ENCODE assay signal across 8 mouse cellular contexts in the genomic region with DNA sequence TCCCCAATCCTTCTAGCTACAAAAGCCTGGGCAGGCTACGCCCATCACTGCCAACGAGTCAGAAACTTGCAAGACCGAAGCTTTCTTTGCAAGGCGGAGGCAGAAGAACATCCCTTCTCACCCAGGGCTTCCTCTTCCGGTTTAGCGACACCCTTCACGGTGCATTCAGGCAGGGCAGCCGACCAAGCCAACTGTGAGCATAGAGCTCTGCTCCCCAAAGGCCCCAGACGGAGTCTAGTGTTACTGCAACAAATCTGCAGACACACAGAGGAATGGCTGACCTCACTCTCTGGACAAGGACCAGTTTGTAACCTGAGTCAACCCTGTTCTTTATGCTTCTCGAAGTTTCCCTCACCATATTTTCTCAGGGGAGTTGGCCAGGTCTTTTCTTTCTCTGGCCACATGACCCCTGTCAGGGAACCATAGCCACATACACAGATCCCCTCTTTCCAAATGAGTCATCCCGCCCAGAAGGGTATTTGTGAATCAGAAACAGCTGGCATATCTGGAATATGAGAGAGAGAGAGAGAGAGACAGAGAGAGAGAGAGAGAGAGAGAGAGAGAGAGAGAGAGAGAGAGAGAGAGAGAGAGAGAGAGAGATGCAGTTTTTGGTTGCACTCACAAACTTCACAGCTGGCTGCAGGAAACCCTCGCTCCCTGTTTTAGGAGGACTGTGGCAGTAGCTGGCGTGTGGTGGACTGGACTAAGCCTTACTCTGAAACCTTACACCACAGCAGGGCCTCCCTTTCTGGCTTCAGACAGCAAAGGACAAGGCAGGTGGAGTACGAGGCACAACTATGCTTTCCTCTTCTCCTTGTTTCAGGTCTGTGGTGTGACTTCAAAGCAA. TPM values are rescaled to one million over a fixed set of nuclear protein-coding genes. Genes with fewer than 3 reads are reported as not detected.
DNase-seq lines count a peak whose midpoint lies in the region; ATAC-seq and TF ChIP-seq lines count a peak whose summit lies in the region.

No protein-coding gene starts in this region.

- 0 out of 2 replicates have a peak overlapping the region, but pooled peaks have one; percentile 5 for H3K4me3 ChIP-seq in forebrain, embryonic 10.5 days
- no peak overlapping the region for H3K4me3 ChIP-seq in forebrain, postnatal 0 days (ENCODE audit: low read depth, low read length)
- H3K4me3 ChIP-seq in heart, embryonic 13.5 days: 0 out of 2 replicates have a peak overlapping the region, but pooled peaks have one; percentile 3
- H3K4me3 ChIP-seq in thymus, adult 2 months (ENCODE audit: control insufficient read depth, insufficient read depth, low read length): no peak overlapping the region

- no peak for TF ChIP-seq CTCF in forebrain, postnatal 0 days (IDR thresholded peaks at IDR 0.05; ENCODE audit: low read depth)
- 0 out of 2 replicates have a peak, but pooled peaks have one; percentile 39 for TF ChIP-seq CTCF in thymus, adult 2 months (IDR thresholded peaks at IDR 0.05; ENCODE audit: borderline replicate concordance, control insufficient read depth, extremely low read depth, insufficient read depth, low read length, poor library complexity)

- H3K27me3 ChIP-seq in forebrain, embryonic 10.5 days (ENCODE audit: poor library complexity, severe bottlenecking): peaks cover 62% of the 10 kb centered on the region
- H3K27me3 ChIP-seq in forebrain, postnatal 0 days (ENCODE audit: insufficient read depth, low read length): no peaks in the 10 kb centered on the region
- no peaks in the 10 kb centered on the region for H3K27me3 ChIP-seq in heart, embryonic 13.5 days (replicated peaks)
- H3K27me3 ChIP-seq in thymus, adult 2 months (ENCODE audit: control insufficient read depth, insufficient read depth, low read length): no peaks in the 10 kb centered on the region

- peaks cover 51% of the 10 kb centered on the region for H3K4me1 ChIP-seq in forebrain, embryonic 10.5 days
- 0 out of 2 replicates have a peak, but pooled peaks cover 11% of the 10 kb centered on the region for H3K4me1 ChIP-seq in forebrain, postnatal 0 days (ENCODE audit: insufficient read depth)
- H3K4me1 ChIP-seq in heart, embryonic 13.5 days: peaks cover 52% of the 10 kb centered on the region
- peaks cover 34% of the 10 kb centered on the region for H3K4me1 ChIP-seq in thymus, adult 2 months (replicated peaks; ENCODE audit: control insufficient read depth, insufficient read depth, low read length)

- DNase-seq in forebrain, embryonic 10.5 days (ENCODE audit: extremely low spot score, low spot score): peak; percentile 40
- DNase-seq in forebrain, postnatal 0 days: no peak
- DNase-seq in embryo, embryonic 10 days (ENCODE audit: low spot score): peak; percentile 62
- DNase-seq in kidney, postnatal 4 days: peak; percentile 70 to 82
- DNase-seq in naive thymus-derived CD4-positive, alpha-beta T cell, adult 2 months (ENCODE audit: low read depth): peak; percentile 80
- DNase-seq in thymus, adult 2 months: peak; percentile 72

- 0 out of 2 replicates have a peak, but pooled peaks have one; percentile 33 for TF ChIP-seq POLR2A in thymus, adult 2 months (IDR thresholded peaks at IDR 0.05; ENCODE audit: control insufficient read depth, extremely low read depth, insufficient read depth, low read length, poor library complexity)

- peak overlapping the region; percentile 69 for H3K27ac ChIP-seq in forebrain, embryonic 10.5 days
- no peak overlapping the region for H3K27ac ChIP-seq in forebrain, postnatal 0 days (ENCODE audit: low read depth, low read length)
- peak overlapping the region; percentile 82 for H3K27ac ChIP-seq in heart, embryonic 13.5 days (replicated peaks)
- peak overlapping the region; percentile 67 for H3K27ac ChIP-seq in thymus, adult 2 months (ENCODE audit: control insufficient read depth, insufficient read depth, low read length)

- 19% methylated on average over 14 of the region's 14 CpGs for WGBS in forebrain, embryonic 10.5 days
- WGBS in forebrain, postnatal 0 days: 29% methylated on average over 14 of the region's 14 CpGs
- WGBS in heart, embryonic 13.5 days: 15% methylated on average over 14 of the region's 14 CpGs
- WGBS in thymus, adult 2 months: 35% methylated on average over 14 of the region's 14 CpGs

- H3K36me3 ChIP-seq in forebrain, embryonic 10.5 days (replicated peaks): peaks cover 4% of the 10 kb centered on the region; the same call in 1 of the 2 replicates
- no peaks in the 10 kb centered on the region for H3K36me3 ChIP-seq in forebrain, postnatal 0 days (ENCODE audit: insufficient read depth)
- peaks cover 4% of the 10 kb centered on the region for H3K36me3 ChIP-seq in heart, embryonic 13.5 days
- H3K36me3 ChIP-seq in thymus, adult 2 months (ENCODE audit: control insufficient read depth, insufficient read depth, low read length): no peaks in the 10 kb centered on the region

- H3K9me3 ChIP-seq in forebrain, embryonic 10.5 days: no peaks in the 10 kb centered on the region
- H3K9me3 ChIP-seq in forebrain, postnatal 0 days (ENCODE audit: low read length): no peaks in the 10 kb centered on the region
- no peaks in the 10 kb centered on the region for H3K9me3 ChIP-seq in heart, embryonic 13.5 days

- no peak for ATAC-seq in forebrain, postnatal 0 days
- ATAC-seq in heart, embryonic 13.5 days (ENCODE audit: extremely low read depth, insufficient number of reproducible peaks, low FRiP score, low TSS enrichment): peak; percentile 48; the same call in 1 of the 2 replicates
- no peak for ATAC-seq in frontal cortex, adult (ENCODE audit: low TSS enrichment)

- no peak overlapping the region for H3K9ac ChIP-seq in forebrain, postnatal 0 days
- peak overlapping the region; percentile 66 for H3K9ac ChIP-seq in heart, embryonic 13.5 days

- no peak overlapping the region for H3K4me2 ChIP-seq in forebrain, postnatal 0 days (ENCODE audit: low read depth)
- H3K4me2 ChIP-seq in heart, embryonic 13.5 days: peak overlapping the region; percentile 39

RNA-seq across cellular contexts. Expression of gene Capn2, which starts 2.9 kb away (rescaled TPM):
- 71.5 and 71.8 TPM in 2 replicates for polyA plus RNA-seq in forebrain, embryonic 10.5 days (2016; fragmentation: Nextera tagmentation; extraction: Ambion mirVana)
- 73.6 and 76.3 TPM in 2 replicates for total RNA-seq in forebrain, postnatal 0 days (2014; rRNA removed)
- polyA plus RNA-seq in forebrain, postnatal 0 days (2015; fragmentation: Nextera tagmentation; extraction: Ambion mirVana): 52.2 and 67.5 TPM in 2 replicates
- 90.2 and 93.3 TPM in 2 replicates for polyA plus RNA-seq in heart, embryonic 13.5 days (2015; fragmentation: Nextera tagmentation; extraction: Ambion mirVana)
- 19.4 and 23.3 TPM in 2 replicates for polyA plus RNA-seq in thymus, adult 2 months (2012; rRNA removed)

RNA-seq across cellular contexts. Expression of gene Capn8, which starts 44.5 kb away (rescaled TPM):
- polyA plus RNA-seq in forebrain, embryonic 10.5 days (2016; fragmentation: Nextera tagmentation; extraction: Ambion mirVana): not detected in 2 replicates
- total RNA-seq in forebrain, postnatal 0 days (2014; rRNA removed): not detected in 2 replicates
- polyA plus RNA-seq in forebrain, postnatal 0 days (2015; fragmentation: Nextera tagmentation; extraction: Ambion mirVana): 0.12 TPM in 1 of 2 replicates, not detected in the other
- polyA plus RNA-seq in heart, embryonic 13.5 days (2015; fragmentation: Nextera tagmentation; extraction: Ambion mirVana): not detected in 2 replicates
- polyA plus RNA-seq in thymus, adult 2 months (2012; rRNA removed): 0.08 and 0.12 TPM in 2 replicates

Comparison
In these comparisons a context has a peak if more than half of its experiments do, and no peak if none do; other contexts are left out.
1. H3K4me3 ChIP-seq: peak in forebrain, embryonic 10.5 days (single experiment) and heart, embryonic 13.5 days (single experiment); none in forebrain, postnatal 0 days (single experiment) and thymus, adult 2 months (single experiment).